Mouse (Mus musculus) skeletal muscle tissue, adult 2 months (tissue): ENCODE results near the gene Naga.

Experiments
- DNase-seq: peaks from one replicate; pipeline ENCODE4 v3.0.0-alpha.2; 2012; ENCODE audit warnings: low read depth, low spot score

Gene Naga

GRCm38 (mm10) chr15:82339150-82339549, 425 bp upstream of the Naga start:
- no peak for DNase-seq

GRCm38 (mm10) chr15:82337875-82338274, 850 bp downstream of the Naga start:
- DNase-seq, result no peak

GRCm38 (mm10) chr15:82336629-82337028, 2.1 kb downstream of the Naga start:
- no peak for DNase-seq

GRCm38 (mm10) chr15:82335194-82335593, 3.5 kb downstream of the Naga start:
- DNase-seq, result no peak

GRCm38 (mm10) chr15:82325382-82325781, 13.3 kb downstream of the Naga start:
- DNase-seq, result no peak

- no peak for DNase-seq
Observed at GRCm38 (mm10) chr15:82322195-82322594, 16.5 kb downstream of the Naga start.

- DNase-seq, result no peak
Observed at GRCm38 (mm10) chr15:82319613-82320012, 19.1 kb downstream of the Naga start.

- DNase-seq, result no peak
Observed at GRCm38 (mm10) chr15:82317839-82318238, 20.9 kb downstream of the Naga start.

- DNase-seq, result no peak
Observed at GRCm38 (mm10) chr15:82308416-82308815, 30.3 kb downstream of the Naga start.

GRCm38 (mm10) chr15:82307107-82307506, 31.6 kb downstream of the Naga start:
- no peak for DNase-seq

GRCm38 (mm10) chr15:82298764-82299561, 39.8 kb downstream of the Naga start, which contains the start of gene Wbp2nl:
Wbp2nl (plus strand) TSS chr15:82298954.
- no peak for DNase-seq

- no peak for DNase-seq
Observed at GRCm38 (mm10) chr15:82294059-82294458, 44.7 kb downstream of the Naga start.

GRCm38 (mm10) chr15:82293271-82293711, 45.4 kb downstream of the Naga start:
- no peak for DNase-seq

- DNase-seq, result no peak
Observed at GRCm38 (mm10) chr15:82292851-82293250, 45.9 kb downstream of the Naga start.

GRCm38 (mm10) chr15:82290252-82290651, 48.5 kb downstream of the Naga start:
- DNase-seq, result no peak

- DNase-seq, result no peak
Observed at GRCm38 (mm10) chr15:82286157-82286556, 52.6 kb downstream of the Naga start.

GRCm38 (mm10) chr15:82280638-82281037, 58.1 kb downstream of the Naga start:
- DNase-seq, result no peak
